Mouse (Mus musculus) intestine, postnatal 0 days (tissue): ENCODE measurements around the gene Atxn3. TPM values are rescaled to one million over a fixed set of nuclear protein-coding genes. Genes with fewer than 3 reads are reported as not detected.

ENCODE experiments used
- ATAC-seq: fragments of 200-750 bp; cut with Nextera tagmentation; 2 replicates; pipeline ENCODE4 v1.8.0; 2017; ENCODE audit warnings: mild to moderate bottlenecking, moderate TSS enrichment, moderate library complexity
- H3K27ac ChIP-seq: fragments of 300-500 bp; sonication (generic); 2 replicates; pipeline ENCODE4 v1.5.1; 2014; ENCODE audit warnings: mild to moderate bottlenecking, low read depth, low read length, moderate library complexity
- H3K27me3 ChIP-seq: fragments of 300-500 bp; sonication (generic); replicated peaks from 2 replicates; pipeline ENCODE4 v1.6.1; 2014; ENCODE audit warnings: low read length, mixed read lengths; ENCODE audit not compliant: control insufficient read depth, insufficient read depth
- H3K36me3 ChIP-seq: fragments of 300-500 bp; sonication (generic); 2 replicates; pipeline ENCODE4 v1.6.1; 2014; ENCODE audit warnings: mild to moderate bottlenecking, moderate library complexity; ENCODE audit not compliant: control insufficient read depth, insufficient read depth
- H3K4me1 ChIP-seq: fragments of 300-500 bp; sonication (generic); replicated peaks from 2 replicates; pipeline ENCODE4 v1.6.1; 2014; ENCODE audit warnings: antibody characterized with exemption, low read length, mixed read lengths; ENCODE audit not compliant: control insufficient read depth, insufficient read depth
- H3K4me2 ChIP-seq: fragments of 300-500 bp; sonication (generic); replicated peaks from 2 replicates; pipeline ENCODE4 v1.6.1; 2014; ENCODE audit warnings: low read depth, mild to moderate bottlenecking, moderate library complexity
- H3K4me3 ChIP-seq: fragments of 300-500 bp; sonication (generic); 2 replicates; pipeline ENCODE4 v1.5.1; 2014; ENCODE audit warnings: low read depth, low read length
- H3K9ac ChIP-seq: fragments of 300-500 bp; sonication (generic); 2 replicates; pipeline ENCODE4 v1.6.1; 2014; ENCODE audit warnings: mild to moderate bottlenecking, low read depth, low read length
- H3K9me3 ChIP-seq: fragments of 300-500 bp; sonication (generic); 2 replicates; pipeline ENCODE4 v1.6.1; 2016; ENCODE audit warnings: mixed run types; ENCODE audit not compliant: control insufficient read depth
- CTCF ChIP-seq: sonication (generic); IDR thresholded peaks from 2 replicates; pipeline ENCODE4 v1.5.1; 2016; ENCODE audit warnings: low read depth, mild to moderate bottlenecking, control low read depth, antibody characterized with exemption, moderate library complexity
- WGBS: fragments of 180-500 bp; shearing (Covaris S2); extraction: QIAGEN DNeasy Blood & Tissue Kit; methylation state at CpG from one replicate; pipeline ENCODE4 v1.1.7; 2014; 5-methylcytosine and 5-hydroxymethylcytosine counted together
- polyA plus RNA-seq: library from polyadenylated mRNA; unstranded; fragments of >200 nt; fragmentation: Nextera tagmentation; extraction: Ambion mirVana; gene quantifications from 2 replicates; pipeline ENCODE4 v1.2.1, GENCODE M21; 2015

Atxn3 gene
- polyA plus RNA-seq, 1 experiment from 2014 or later = 11.7 TPM

DNA sequence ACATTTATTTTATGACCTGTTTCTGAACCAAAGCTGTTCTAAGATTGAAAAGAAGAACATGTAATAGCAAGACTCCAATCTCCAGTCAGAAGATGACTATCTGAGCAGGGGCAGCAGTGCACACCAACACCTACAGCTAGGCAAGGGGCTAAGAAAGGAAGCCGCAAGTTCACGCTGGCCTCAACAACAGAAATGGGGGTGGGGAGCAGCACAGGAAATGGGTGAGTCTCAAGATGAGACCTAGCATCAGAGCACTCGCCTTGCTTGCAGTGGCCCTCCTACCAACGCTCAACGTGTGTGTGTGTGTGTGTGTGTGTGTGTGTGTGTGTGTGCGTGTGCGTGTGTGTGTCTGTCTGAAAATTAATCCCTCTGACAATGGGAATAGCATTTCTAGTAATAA is 60.9 kb downstream of the Atxn3 start:
- no peak overlapping the region for H3K9ac ChIP-seq
- H3K9me3 ChIP-seq = no peaks in the 10 kb centered on the region
- no peak overlapping the region for H3K27ac ChIP-seq
- 81% methylated on average over 7 of the region's 7 CpGs for WGBS
- H3K4me1 ChIP-seq = no peaks in the 10 kb centered on the region
- H3K36me3 ChIP-seq = peaks cover 37% of the 10 kb centered on the region
- ATAC-seq = no peak
- no peak for TF ChIP-seq CTCF
- H3K27me3 ChIP-seq = no peaks in the 10 kb centered on the region
- no peak overlapping the region for H3K4me3 ChIP-seq
- H3K4me2 ChIP-seq = no peak overlapping the region

DNA sequence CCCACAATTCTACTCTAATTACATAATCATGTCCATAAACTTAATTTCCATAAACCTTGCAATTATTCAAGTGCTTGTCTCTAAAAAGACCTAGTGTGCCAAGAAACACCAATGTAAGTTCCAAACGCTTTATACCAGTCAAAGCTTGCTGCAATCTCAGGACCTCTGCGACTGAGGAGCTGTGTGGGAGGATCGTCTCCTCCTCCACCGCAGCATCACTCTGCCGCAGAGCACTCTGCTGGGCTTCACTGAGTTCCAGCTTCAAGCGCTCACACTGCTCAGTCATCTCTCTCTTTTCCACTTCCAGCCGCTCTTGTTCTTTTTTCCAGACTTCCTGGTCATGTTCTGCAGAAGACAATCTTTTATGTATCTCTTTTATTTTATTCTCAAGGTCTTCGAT is 64.8 kb downstream of the Atxn3 start:
- H3K4me2 ChIP-seq = no peak overlapping the region
- no peak overlapping the region for H3K9ac ChIP-seq
- no peaks in the 10 kb centered on the region for H3K27me3 ChIP-seq
- no peak for TF ChIP-seq CTCF
- H3K4me1 ChIP-seq = no peaks in the 10 kb centered on the region
- no peak overlapping the region for H3K4me3 ChIP-seq
- no peak overlapping the region for H3K27ac ChIP-seq
- WGBS = 84% methylated on average over 8 of the region's 8 CpGs
- no peak for ATAC-seq
- peaks cover 45% of the 10 kb centered on the region for H3K36me3 ChIP-seq
- no peaks in the 10 kb centered on the region for H3K9me3 ChIP-seq

DNA sequence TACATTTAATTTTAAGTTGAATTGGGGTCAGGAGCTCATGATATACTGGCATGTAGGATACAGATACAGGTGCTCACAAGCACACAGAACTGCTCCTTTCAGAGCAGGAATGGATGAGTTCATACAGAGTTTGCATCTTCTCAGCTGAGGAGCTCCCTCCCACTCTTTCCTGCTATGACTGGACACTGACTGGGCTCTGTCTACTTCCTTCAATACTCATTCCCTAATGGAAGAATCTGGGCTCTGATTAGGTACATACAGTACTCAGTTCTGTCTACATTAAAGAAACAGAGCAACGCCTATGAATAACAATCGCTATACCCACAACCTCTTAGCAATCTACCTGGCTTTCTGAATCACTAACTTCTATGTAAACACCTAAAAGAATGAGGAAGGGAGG is 65.2 kb downstream of the Atxn3 start:
- 83% methylated on average over 2 of the region's 2 CpGs for WGBS
- H3K4me2 ChIP-seq = no peak overlapping the region
- H3K4me3 ChIP-seq = no peak overlapping the region
- no peak overlapping the region for H3K9ac ChIP-seq
- H3K27ac ChIP-seq = peak overlapping the region; percentile 62; the same call in 1 of the 2 replicates
- H3K9me3 ChIP-seq = no peaks in the 10 kb centered on the region
- H3K27me3 ChIP-seq = no peaks in the 10 kb centered on the region
- no peak for TF ChIP-seq CTCF
- ATAC-seq = no peak
- peaks cover 46% of the 10 kb centered on the region for H3K36me3 ChIP-seq
- H3K4me1 ChIP-seq = no peaks in the 10 kb centered on the region

DNA sequence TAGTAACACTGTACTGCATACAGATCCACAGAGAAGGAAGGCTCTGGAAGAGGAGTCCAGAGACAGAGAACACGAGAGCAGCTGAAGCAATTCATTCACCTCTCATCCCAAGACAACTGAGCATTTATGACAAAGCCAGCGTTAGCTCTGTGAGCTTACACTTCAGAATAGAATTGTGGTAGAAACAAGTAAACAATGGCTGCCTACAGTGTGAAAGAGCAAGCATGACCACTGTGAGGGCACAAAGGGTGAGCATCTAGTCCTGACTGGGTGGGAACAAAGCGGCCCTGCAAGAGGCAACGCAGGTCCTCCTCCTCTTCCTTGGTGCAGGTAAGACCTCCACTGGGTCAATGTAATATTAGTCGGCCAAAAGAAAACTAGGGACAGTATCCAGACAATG is 67.0 kb downstream of the Atxn3 start:
- H3K4me1 ChIP-seq = no peaks in the 10 kb centered on the region
- H3K9me3 ChIP-seq = no peaks in the 10 kb centered on the region
- peaks cover 49% of the 10 kb centered on the region for H3K36me3 ChIP-seq
- ATAC-seq = no peak
- H3K4me3 ChIP-seq = no peak overlapping the region
- peak overlapping the region; percentile 62 for H3K27ac ChIP-seq
- H3K4me2 ChIP-seq = no peak overlapping the region
- no peak overlapping the region for H3K9ac ChIP-seq
- no peaks in the 10 kb centered on the region for H3K27me3 ChIP-seq
- WGBS = 83% methylated on average over 5 of the region's 5 CpGs
- TF ChIP-seq CTCF = no peak

DNA sequence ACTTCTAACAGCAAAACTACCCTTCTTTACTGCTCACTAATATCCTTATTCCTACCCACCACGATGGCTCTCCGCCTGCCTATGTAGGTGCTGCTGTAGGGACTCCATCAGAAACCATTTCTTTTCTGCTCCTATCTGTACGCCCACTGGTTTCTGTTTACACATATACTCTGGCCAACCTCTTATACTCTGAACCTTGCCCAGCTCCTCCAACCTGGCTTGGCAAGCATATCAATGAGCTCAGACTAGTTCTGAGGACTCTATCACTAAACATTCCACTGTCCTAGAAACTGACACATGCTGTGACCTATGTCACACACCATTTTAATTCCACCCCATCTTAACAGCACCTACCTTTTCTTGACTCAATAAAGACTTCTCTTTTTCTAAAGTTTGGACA is 68.7 kb downstream of the Atxn3 start:
- peak overlapping the region; percentile 83 for H3K27ac ChIP-seq
- peak; percentile 95 for ATAC-seq
- no peak overlapping the region for H3K4me3 ChIP-seq

DNA sequence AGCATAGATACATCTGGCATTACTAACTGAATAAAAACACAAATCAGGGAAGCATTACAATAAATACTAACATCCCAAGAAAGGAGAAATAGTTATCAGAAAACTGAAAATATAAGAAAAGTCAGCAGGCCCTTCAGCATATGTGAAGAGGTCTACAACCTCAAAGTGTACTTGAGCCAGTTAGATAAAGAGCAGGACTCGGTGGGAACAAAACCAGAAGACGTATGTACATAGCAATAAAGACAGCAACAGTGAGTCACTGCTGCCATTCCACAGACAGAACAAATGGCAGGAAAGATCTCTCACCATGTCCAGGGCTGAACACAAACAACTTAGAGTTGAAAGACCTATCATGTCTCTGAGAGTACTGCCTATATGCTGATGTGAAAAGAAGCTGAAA is 69.7 kb downstream of the Atxn3 start:
- ATAC-seq = no peak
- peak overlapping the region; percentile 35; the same call in 1 of the 2 replicates for H3K27ac ChIP-seq

More for the DNA sequence above, 68.7 kb downstream of the Atxn3 start:
- no peak for TF ChIP-seq CTCF
- Histone ChIP-seq H3K4me1 (no peaks in the 10 kb centered on the region), H3K36me3 (peaks cover 63% of the 10 kb centered on the region), H3K9ac (no peak overlapping the region), H3K4me2 (no peak overlapping the region), H3K9me3 (no peaks in the 10 kb centered on the region), H3K27me3 (no peaks in the 10 kb centered on the region)
- WGBS = 65% methylated on average over 3 of the region's 3 CpGs

DNA sequence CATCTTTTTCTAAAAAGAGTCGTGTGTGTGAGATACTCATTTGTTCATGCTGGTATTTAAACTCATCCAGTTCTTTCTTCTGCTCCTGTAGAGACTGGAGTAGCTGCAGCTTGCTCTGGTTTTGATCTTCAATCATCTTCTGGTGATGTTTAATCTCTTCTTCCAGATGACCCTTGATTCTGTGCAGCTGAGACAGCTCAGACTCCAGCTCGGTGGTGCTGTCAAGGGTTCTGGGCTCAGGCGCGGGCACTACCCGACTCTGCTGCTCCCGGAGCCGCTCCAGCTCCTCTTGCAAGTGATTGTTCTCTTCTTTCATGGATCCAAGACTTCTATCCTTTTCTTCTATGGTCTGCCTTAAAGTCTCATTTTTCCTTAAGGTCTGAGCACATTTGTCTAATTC is 73.1 kb downstream of the Atxn3 start:
- ATAC-seq = no peak
- no peak for TF ChIP-seq CTCF
- Histone ChIP-seq H3K4me3 (no peak overlapping the region), H3K27ac (no peak overlapping the region), H3K9ac (no peak overlapping the region), H3K9me3 (no peaks in the 10 kb centered on the region), H3K4me2 (no peak overlapping the region), H3K27me3 (no peaks in the 10 kb centered on the region), H3K4me1 (no peaks in the 10 kb centered on the region), H3K36me3 (peaks cover 62% of the 10 kb centered on the region)
- WGBS = 89% methylated on average over 7 of the region's 7 CpGs

More for the DNA sequence above, 69.7 kb downstream of the Atxn3 start:
- Histone ChIP-seq H3K4me2 (no peak overlapping the region), H3K4me1 (no peaks in the 10 kb centered on the region), H3K27me3 (no peaks in the 10 kb centered on the region), H3K9me3 (no peaks in the 10 kb centered on the region), H3K9ac (no peak overlapping the region), H3K4me3 (no peak overlapping the region), H3K36me3 (peaks cover 66% of the 10 kb centered on the region)
- 56% methylated on average over 2 of the region's 2 CpGs for WGBS
- TF ChIP-seq CTCF = no peak
